Mouse (Mus musculus) monocyte, adult 2 months (primary cell): ENCODE measurements around the gene Uba52.

Experiments
- DNase-seq, 2 experiments: peaks; one replicate each; pipeline ENCODE4 v3.0.0; 2022; ENCODE audit warnings: low spot score in 2 of 2, low read depth in 1 of 2

Uba52 gene

DNA sequence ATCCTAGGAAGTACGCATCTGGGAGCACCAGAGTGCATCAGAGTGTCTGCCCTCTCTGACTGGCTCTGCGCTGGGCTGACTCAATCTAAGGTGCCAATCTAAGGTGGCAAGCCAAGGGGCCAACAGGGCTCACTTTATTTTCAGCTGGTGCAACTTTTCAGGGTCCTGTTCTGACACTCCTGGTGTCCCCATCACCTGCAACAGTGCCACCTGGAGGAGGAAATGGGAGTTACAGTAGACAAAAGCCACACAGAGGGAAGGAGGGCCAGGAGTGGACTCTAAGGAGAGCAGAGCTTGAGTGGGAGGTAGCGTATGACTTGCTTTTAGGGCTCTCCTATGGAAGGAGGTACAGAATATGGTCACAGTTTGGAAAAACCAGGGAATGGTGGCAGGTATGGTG is 5.8 kb downstream of the Uba52 start:
- DNase-seq = peak in 1 of 2 experiments; percentile 54

DNA sequence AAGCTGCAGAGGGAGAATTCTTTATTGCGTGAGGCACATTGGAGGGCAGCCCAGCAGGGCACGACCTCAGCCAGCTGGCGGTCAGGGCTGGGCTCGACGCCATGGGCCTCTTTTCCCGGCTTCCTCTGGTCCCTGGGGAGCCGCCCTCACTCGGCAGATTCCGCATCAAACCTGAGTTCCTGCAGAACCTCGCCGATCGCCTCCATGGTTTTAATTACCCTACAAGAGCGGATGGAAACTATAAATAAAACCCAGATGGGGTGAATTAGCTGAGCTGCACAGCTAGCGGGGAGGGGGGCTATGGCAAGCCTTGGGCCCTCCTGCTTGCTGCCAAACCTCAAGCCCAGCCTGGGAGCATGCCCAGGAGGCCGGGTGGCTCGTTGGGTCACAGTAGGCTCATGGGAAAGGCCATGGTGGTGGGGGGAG is 6.3 kb downstream of the Uba52 start:
- no peak for DNase-seq

DNA sequence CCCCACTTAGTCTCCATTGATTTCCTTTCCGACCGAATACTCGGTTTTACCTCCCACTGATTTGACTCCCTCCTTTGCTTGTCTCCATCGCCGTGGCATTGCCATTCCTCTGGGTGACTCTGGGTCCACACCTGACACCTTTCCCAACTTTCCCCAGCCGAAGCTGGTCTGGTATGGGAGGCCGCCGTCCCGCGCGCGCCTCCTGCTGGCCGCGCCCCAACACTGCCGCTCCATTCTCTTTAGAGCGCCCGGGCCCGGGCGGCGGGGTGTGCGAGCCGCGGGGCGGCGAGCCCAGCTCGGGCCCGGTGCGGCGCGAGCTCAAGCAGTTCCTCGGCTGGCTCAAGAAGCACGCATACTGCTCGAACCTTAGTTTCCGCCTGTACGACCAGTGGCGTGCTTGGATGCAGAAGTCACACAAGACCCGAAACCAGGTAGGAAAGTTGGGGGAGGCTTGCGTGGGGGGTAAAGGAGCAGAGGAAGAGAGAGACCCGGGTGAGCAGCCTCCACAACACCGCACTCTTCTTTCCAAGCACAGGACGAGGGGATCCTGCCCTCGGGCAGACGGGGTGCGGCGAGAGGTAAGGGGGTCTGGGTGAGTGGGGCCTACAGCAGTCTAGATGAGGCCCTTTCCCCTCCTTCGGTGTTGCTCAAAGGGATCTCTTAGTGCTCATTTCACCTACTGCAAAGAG is 7.4 kb downstream of the Uba52 start:
- no peak for DNase-seq

DNA sequence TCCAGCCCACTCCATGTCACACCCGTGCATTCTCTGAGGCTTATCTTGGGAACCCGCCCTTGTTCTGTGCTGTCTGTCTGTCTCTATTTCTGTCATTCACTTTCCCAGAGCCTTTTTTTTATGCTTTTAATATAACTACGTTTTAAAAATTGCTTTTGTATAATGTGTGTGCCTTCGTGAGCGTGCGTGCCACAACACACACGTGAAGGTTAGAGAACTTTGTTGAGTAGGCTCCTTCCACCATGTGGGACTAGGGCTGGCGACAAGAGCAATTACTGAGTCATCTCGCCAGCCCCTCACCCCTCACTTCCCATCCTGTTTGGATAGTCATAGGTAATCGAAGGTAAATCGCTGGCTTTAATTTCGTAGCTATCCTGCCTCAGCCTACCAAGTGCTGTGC is 8.1 kb downstream of the Uba52 start:
- DNase-seq = no peak

DNA sequence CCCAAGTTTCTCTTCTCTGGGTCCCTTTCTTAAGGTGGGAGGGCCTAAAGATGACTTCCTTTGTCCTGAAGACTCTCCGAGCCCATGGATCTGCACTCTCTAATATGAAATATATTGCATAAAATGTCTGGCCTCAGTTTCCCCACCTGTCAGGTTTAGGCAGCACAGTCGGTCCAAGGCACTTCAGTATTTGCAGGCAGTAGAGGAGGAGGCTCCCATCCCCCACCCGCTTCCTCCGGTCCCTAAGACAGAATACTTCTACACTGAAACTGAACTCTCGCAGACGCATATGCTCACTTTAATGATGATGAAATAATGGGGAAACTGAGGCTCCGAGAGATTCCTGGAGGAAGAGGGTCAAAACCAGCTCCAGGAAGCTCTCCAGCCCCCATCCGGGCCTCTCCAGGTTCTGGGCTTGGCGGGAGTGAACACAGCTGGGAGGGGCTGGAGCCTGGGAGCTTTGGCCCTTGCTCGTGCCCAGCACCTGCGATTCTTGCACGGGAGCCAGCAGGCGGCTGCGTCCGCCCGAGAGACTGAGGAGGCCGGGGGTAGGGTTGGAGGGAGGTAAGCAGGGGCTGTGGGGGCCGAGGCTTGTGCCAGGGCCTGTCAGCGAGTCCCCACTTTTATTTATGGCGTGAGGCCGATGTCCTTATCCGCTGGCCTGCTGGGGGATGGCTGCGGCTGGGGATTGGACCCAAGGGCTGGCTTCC is 8.6 kb downstream of the Uba52 start:
- DNase-seq = no peak

DNA sequence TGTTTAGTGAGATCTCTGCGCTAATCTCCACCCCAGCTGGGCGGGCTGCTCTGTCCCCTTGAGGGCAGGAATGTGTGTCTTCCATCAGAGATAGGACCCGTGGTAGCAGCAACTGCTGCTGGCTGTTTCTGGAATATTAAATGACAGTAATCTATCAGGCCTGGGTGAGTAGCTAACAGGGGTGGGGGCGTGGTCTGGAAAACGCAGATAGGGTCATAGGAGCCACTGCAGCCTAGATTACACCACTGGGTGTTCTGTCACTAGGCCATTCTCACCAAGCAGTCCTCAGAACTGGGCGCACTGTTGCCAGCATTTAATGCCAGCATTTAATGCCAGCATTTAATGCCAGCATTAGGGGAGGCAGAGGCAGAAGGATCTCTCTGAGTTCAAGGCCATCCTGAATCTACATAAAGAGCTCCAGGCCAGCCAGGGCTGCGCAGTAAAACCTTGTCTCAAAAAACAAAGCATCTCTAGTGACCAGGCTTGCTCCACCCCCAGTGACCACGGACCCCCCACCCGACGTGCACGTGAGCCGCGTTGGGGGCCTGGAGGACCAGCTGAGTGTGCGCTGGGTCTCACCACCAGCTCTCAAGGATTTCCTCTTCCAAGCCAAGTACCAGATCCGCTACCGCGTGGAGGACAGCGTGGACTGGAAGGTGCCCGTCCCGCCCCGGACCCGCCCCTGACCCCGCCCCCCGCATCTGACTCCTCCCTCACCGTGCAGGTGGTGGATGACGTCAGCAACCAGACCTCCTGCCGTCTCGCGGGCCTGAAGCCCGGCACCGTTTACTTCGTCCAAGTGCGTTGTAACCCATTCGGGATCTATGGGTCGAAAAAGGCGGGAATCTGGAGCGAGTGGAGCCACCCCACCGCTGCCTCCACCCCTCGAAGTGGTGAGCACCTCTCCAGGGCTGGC is 10.0 kb downstream of the Uba52 start:
- DNase-seq = no peak

DNA sequence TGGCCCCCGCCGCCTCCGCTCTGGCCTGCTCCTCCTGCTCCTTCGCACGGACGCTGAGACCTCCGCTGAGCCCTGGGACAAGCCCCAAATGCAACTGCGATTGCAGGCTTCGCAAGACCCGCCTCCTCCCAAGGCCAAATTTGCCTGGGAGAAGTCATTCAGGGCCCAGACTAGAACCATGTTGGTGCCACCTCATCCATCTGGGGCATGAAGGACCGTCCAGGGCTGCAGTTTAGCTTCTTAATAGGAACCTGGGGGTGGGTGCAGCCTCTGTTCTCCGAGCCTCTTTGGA is 14.9 kb downstream of the Uba52 start:
- DNase-seq = no peak

DNA sequence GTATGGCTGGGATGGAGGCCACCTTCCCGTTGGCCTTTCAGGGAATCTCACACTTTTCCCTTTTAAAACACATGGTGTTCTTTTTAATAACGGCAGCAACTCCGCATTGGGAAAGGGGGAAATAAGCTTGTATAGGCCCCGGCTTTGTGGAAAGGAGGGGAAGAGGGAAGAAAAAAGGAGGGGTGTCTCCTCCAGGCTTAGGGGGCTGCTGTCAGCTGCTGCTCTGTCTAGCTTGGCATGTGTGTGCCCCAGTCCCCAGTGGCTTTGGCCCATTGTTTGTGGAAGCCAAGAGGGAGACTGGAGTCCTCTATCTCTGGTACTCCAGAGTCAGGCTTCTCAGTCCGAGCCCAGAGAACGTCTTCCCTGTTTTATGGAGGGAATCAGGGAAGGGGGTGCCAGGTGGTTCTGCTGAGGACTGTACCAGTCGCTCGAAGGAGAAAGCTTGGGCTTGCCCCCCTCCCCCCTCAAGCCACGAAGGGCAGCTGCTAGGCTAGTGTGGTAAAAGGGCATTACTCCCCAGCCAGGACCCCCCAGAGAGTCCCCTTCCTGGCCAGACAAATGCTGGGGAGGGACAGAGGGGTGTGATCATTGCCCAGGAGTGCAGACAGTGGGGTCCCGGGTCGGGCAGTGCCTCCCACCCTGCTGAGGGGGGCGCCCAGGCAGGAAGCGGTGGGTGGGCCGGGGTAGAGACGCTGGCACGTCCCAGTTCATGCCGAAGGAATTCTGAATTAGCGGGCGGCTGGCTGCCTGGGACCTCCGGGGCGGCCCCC is 15.4 kb downstream of the Uba52 start:
- DNase-seq = no peak

DNA sequence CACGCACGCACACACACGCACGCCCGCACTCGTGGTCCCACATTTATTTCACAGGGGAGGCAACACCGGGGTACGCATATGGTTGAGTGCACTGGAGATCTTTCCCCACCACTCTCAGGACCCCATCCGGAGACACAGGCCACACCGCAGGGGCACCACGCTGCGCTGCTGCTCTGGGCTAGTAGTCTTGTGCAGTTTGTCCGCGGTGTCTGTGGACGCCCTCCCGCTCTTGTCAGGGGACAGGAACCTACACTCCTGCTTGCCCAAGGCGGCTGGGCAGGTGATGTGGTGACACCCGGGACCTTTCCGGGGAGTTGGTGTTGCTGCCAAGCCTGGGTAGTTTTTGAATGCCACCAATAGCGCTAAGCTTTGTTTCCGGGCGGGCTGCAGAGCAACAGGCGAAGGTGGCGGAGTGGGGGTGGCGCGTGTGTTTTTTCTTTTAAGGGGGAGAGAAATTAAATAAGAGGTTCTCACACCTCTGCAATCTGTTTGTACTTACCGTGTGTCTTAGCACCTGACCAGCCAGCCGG is 16.1 kb downstream of the Uba52 start:
- DNase-seq = no peak

DNA sequence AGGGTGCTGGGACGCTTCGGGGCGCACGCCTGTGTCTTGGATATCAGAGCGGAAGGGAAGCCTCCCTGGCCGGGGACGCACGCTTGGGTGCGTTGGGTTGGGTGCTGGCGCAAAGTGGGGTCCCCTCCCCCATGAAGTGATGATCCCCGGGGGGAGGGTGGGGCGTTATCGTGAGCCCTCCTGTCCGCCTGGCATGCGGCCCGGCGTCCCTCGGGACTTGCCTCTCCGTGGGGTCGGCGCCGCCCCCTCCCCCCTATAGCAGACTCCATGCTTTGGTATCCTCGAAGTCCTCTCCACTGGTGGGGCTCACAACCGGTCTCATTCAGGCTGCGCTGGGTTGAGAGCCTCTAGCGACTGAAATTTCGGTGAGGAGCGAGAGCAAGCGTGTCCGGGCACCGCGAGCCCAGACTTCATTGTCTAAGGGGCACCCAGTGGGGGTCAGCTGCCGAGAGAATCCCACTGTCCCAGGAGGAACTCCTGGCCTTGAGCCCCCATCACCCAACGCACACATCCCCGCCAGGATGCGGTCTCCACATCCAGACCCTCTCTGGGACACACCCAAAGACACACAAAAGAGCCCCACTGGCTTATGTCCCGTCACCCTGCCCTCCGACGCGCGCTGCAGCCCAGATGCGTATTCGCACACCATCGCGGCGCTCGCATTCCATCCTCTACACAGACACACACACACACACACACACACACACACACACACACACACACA is 16.7 kb downstream of the Uba52 start:
- no peak for DNase-seq

DNA sequence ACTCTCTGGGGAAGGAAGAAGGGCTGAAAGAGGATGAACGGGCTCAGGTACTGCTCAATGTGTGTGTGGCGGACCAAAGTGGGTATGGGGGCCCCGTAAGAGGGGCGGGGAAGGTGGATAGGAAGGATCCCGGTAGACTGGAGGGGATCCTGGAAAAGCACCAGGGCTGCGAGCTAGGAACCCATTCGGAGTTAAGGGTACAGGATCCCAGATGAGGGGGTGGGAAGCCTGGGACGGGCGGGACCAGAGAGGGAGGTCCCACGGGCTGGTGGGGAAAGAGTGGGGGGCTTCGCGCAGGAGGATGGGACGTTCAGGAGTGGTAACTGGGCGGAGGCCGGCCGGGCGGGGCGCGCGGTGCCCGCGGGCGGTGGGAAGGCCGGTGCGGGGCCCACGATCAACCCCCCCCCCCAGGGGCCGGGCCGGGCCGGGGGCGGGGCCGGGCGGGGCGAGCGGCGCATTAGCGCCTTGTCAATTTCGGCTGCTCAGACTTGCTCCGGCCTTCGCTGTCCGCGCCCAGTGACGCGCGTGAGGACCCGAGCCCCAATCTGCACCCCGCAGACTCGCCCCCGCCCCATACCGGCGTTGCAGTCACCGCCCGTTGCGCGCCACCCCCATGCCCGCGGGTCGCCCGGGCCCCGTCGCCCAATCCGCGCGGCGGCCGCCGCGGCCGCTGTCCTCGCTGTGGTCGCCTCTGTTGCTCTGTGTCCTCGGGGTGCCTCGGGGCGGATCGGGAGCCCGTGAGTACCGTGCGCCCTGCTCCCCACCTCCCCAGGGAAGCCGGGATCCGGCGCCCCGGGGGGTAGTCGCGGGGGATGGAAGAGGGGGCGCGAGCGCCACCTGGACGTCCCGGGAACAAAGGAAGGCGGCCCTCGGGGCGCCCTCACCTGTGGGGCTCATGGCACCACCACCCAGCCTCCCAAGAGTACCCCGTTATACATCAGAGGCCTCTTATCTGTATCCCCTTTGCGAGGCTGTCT is 17.6 kb downstream of the Uba52 start, which contains the start of gene Crlf1:
Crlf1 (plus strand) TSS at position 495 of the 977 bp plus-strand sequence.
- no peak for DNase-seq

DNA sequence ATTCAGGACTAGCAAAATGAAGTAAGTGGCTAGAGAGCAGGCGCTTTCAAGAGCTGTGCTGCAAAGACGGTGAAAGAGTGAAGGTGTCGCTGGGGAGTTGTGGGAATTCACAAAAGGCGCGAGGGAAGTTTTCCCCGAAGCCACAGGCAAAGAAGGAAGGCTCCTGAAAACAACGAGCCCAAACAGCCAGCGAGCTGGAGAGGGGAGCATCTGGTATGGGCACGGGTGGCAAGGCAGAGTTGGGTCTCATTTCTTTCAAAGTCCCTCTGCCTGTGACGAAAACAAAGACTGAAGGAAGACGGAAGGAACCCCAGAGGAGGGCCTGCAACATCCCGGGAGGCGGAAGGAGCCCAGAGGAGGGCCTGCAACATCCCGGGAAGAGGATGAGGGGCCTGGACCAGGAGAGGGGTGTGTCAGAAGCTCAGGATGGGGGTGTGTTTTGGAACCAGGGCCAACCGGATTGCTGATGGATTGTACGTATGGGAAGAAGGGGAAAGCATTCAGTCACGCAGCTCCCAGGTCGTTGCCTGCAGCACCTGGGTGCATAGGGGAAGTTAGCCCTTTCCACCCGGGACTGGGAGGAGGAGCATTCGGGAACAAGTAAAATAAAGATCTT is 19.6 kb downstream of the Uba52 start:
- DNase-seq = no peak

DNA sequence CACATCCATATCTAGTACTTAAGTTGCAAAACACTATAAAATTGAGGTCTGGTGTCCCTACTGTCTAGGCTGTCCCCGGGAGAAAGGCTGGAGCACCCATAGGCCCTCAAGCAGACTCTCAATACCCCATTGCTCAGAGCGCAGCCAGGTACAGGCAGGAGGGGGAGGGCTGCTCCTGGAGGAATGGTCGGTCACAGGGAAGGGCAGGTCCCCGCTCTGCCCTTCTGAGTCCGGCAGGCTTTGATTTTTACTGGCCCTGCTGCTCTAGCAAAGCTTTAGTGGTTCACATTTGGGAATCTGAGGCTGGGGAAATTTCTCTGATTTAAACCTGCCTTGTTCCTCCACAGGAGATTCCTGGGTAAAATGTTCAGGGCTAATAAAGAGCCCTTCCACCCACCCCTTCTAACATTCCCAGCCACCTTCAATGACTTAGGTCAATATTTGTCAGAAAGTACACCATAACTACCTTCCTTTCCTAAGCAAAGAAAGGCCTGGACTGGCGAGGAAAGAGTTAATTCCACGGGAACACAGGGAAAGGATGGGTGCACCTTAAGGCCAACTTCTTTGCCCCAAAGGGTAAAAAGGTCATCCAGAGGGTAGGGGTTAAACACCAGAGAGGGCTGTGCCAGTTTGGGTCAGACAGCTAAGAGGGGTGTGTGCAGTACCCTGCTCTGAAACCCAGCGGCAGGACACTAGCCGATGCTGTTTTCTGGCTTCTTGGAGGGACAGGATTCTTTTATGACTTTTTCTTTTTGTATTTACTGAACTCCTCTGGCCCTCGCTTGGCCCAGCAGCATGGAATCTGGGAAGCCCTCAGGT is 20.3 kb downstream of the Uba52 start:
- DNase-seq = no peak

DNA sequence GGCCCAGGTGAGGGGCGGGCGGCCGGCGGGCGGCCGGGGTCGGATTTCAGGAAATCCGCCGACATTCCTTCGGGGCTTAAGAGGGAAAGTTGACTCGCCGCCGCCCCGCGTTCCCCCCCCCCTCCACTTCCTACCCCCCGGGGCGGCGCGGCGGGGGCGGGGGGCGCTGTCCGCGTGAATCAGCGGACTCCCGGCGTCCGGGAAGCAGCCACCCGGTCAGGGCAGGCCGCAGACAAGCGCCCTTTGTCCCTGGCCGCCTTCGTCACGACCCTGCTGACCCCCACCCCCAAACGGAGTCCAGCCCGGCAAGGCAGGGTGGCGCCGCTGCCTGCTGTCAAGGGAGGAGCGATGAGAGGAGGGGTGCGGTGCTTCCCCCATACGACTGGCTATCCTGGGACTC is 21.0 kb downstream of the Uba52 start:
- no peak for DNase-seq

DNA sequence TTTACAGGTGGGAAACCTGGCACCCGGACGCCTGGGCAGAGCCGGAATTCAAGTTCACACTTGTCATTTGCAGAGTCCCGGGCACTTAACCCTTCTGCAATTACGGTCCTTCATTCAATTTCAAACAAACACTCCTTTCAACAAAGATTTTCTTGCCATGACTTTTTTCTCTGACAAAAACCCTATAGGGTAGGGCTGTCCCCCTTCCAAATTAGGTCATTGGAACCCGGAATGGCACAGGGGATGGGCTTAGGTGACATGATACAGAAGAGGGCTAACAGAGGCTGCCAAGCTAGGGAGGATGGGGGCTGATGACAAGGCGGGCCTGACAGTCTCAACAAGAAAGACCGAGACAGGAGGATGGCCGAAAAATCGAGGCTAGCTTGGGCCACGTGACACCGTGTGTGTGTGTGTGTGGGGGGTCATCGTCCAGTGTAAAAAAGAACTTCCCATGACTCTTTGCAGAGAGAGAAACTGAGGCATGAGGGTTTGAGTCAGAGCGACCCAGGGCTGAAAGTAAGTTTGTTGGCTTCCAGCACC is 21.6 kb downstream of the Uba52 start:
- no peak for DNase-seq

DNA sequence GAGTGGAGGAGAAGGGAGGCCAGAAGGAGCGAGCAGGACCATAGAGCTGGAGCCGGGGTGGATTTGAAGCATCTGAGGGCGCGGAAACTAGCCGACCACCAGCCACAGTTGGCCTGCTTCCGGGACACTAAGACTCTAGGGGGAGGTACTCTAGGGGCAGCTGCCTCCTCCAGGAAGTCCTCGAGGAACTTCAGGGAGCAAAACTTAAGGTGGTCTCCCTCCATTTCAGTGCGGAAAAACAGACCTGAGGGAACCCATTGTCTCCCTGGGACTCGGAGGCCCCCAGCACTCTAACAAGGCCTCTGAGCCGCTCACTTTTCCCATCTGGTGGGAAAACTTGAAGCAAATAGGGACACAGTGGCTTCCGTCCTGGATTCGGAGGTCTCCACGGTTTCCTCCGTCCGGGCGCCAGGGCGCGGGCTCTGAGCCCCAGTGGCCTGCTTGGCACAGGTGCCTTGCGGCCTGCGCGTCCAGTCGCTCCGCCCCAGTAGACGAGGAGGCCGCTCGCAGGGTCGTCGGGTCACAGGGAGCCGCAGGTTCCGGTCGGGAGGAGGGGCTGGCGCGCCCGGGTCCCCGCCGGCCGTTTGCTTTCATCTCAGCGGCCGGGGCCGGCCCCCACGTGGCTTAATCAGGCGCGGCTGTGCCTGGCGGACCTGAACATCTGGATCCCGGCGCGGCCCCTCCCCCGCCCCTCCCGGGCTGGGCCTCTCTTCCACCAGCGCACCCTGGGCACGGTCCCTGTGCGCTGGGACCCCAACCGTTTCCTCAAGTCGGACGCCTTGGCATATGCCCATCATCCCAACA is 22.4 kb downstream of the Uba52 start:
- no peak for DNase-seq
